Mouse (Mus musculus): Measurements from ENCODE around the gene Tmem182. TPM values are rescaled to one million over a fixed set of nuclear protein-coding genes. Genes with fewer than 3 reads are reported as not detected.

The Tmem182 gene
- total and polyA plus RNA-seq, 3 experiments = not detected

DNA sequence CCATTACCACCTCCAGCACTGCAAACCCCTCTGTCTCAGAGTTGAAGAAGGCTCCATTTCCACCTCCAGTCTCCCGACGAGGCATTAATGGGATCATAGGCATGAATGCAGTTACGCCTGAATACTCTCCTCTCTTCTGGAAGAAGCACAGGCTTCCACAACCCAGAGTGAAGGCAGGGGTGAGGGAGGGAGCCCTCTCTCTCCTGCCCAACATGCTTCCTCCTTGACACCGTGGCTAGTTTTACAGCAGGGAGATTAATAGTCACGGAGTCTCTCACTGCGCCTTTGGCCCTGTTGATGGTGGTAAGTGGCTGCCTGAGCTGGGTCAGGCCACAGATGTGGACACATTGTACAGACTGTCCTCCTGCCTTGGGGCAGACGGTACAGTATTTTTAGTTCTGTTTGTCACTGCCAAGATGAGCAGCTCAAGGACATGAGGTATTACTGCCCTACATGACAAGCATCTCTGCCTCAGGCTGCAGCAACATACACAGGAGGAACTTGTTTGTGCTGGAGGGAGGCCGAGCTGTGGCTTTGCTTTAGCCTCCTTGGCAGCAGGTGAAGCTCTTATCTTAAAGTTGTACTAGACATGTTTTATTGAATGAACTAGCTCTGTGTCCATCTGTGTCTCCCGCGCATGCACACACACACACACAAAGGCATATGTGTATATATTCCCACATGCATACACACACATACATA lies 24.0 kb downstream of the Tmem182 start:
- no peaks in the 10 kb centered on the region for H3K36me3 ChIP-seq (replicated peaks in 1 of 2; ENCODE audit: control insufficient read depth in 1 of 2, insufficient read depth in 1 of 2, low read length in 1 of 2)
- H3K9me3 ChIP-seq (replicated peaks; ENCODE audit: low read length) = peaks cover 74% of the 10 kb centered on the region
- no peak overlapping the region for H3K9ac ChIP-seq (ENCODE audit: insufficient read depth, low read depth)
- H3K4me2 ChIP-seq (ENCODE audit: insufficient read depth, low read depth, poor library complexity, severe bottlenecking) = no peak overlapping the region
- H3K79me2 ChIP-seq (replicated peaks; ENCODE audit: control insufficient read depth, extremely low read depth, insufficient read depth, poor library complexity, severe bottlenecking) = no peaks in the 10 kb centered on the region
- no peak overlapping the region for H3K4me3 ChIP-seq (replicated peaks in 1 of 3; ENCODE audit: low read depth in 2 of 3, low read length in 2 of 3, poor library complexity in 1 of 3)
- no peaks in the 10 kb centered on the region for H3K27me3 ChIP-seq (replicated peaks)
- H3K27ac ChIP-seq (ENCODE audit: insufficient read depth, low read depth) = no peak overlapping the region
- in situ Hi-C loops (cut with MboI; ENCODE audit: low pct_ligation_motif_present, low pct_unique_long_range_greater_than_20kb, low sequenced_read_pairs) = no loop called here
- no peak for TF ChIP-seq GABPA (IDR thresholded peaks at IDR 0.05; ENCODE audit: insufficient replicate concordance, low read depth, low read length)
- TF ChIP-seq IRF4 (IDR thresholded peaks at IDR 0.05; ENCODE audit: low read depth, low read length) = no peak
- dilution Hi-C loops (cut with MboI; ENCODE audit: extremely low pct_ligation_motif_present, extremely low pct_unique_long_range_greater_than_20kb, low sequenced_read_pairs) = no loop called here
- no peak for DNase-seq (ENCODE audit: extremely low read depth)
- no peaks in the 10 kb centered on the region for H3K4me1 ChIP-seq (ENCODE audit: control insufficient read depth in 1 of 2, insufficient read depth in 2 of 2)

DNA sequence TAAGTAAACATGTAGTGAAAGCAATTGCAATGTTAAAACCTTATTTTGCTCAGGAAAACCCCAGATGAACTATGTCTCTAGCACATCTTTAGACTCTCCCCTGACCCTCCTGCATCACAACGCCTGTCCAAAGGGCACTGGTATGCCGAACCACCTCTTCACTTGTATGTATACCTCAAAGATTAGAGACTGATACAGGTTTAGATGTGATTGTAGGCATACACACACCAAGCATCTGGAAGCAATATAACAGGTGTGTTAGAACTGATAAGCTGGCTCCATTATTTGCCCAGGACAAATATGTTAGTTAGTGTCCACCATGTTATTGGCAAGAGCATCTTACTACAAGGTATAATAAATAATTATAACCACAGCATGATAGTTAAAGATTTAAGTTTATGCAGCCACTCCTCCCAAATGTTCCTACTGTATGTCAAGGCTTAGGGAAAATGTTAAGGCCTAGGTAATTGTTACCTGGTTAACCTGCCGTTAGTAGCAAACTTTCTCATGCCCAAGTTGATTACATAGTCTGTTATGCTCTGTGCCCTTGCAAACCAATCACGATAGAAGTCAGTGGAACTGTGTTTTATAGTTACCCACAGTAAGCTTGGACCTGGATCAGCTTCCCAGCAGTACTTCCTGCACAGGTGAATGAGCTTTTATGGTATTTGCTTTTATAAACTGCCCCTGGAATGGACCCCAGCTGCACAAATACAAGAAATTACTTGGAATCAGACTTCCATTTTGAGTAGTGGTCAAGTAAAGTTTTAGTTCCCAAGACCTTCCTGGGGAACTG lies 25.5 kb downstream of the Tmem182 start:
- Histone ChIP-seq H3K9ac (ENCODE audit: insufficient read depth, low read depth) (no peak overlapping the region), H3K79me2 (replicated peaks; ENCODE audit: control insufficient read depth, extremely low read depth, insufficient read depth, poor library complexity, severe bottlenecking) (no peaks in the 10 kb centered on the region), H3K4me1 (ENCODE audit: control insufficient read depth in 1 of 2, insufficient read depth in 2 of 2) (no peaks in the 10 kb centered on the region), H3K9me3 (replicated peaks; ENCODE audit: low read length) (peaks cover 66% of the 10 kb centered on the region), H3K27me3 (replicated peaks) (no peaks in the 10 kb centered on the region), H3K4me2 (ENCODE audit: insufficient read depth, low read depth, poor library complexity, severe bottlenecking) (no peak overlapping the region), H3K4me3 (replicated peaks in 1 of 3; ENCODE audit: low read depth in 2 of 3, low read length in 2 of 3, poor library complexity in 1 of 3) (no peak overlapping the region), H3K27ac (ENCODE audit: insufficient read depth, low read depth) (no peak overlapping the region), H3K36me3 (replicated peaks in 1 of 2; ENCODE audit: control insufficient read depth in 1 of 2, insufficient read depth in 1 of 2, low read length in 1 of 2) (no peaks in the 10 kb centered on the region)
- no peak for DNase-seq (ENCODE audit: extremely low read depth)
- TF ChIP-seq NELFE (IDR thresholded peaks at IDR 0.05; ENCODE audit: low read depth, low read length) (no peak), ELF1 (IDR thresholded peaks at IDR 0.05; ENCODE audit: low read depth, low read length) (no peak), CTCF (conservative IDR thresholded peaks at IDR 0.05 in 1 of 2, IDR thresholded peaks at IDR 0.05 in 1 of 2; ENCODE audit: low read depth in 2 of 2, low read length in 2 of 2) (no peak), MYC (IDR thresholded peaks at IDR 0.05; ENCODE audit: low read depth, low read length) (no peak), NRF1 (IDR thresholded peaks at IDR 0.05; ENCODE audit: low read depth, low read length) (no peak), MXI1 (IDR thresholded peaks at IDR 0.05; ENCODE audit: low read depth, low read length) (no peak), RAD21 (IDR thresholded peaks at IDR 0.05; ENCODE audit: low read depth, low read length) (no peak), USF1 (IDR thresholded peaks at IDR 0.05; ENCODE audit: low read depth, low read length) (no peak), ZC3H11A (IDR thresholded peaks at IDR 0.05; ENCODE audit: low read depth, low read length) (no peak), UBTF (IDR thresholded peaks at IDR 0.05; ENCODE audit: low read depth, low read length) (no peak), MAFK (IDR thresholded peaks at IDR 0.05; ENCODE audit: insufficient replicate concordance, low read length) (no peak), MAZ (IDR thresholded peaks at IDR 0.05; ENCODE audit: low read depth, low read length) (no peak), KAT2A (IDR thresholded peaks at IDR 0.05; ENCODE audit: insufficient replicate concordance, low read length) (no peak), IRF4 (IDR thresholded peaks at IDR 0.05; ENCODE audit: low read depth, low read length) (no peak), CHD2 (IDR thresholded peaks at IDR 0.05; ENCODE audit: low read length) (no peak), ETS1 (conservative IDR thresholded peaks at IDR 0.05; ENCODE audit: low read depth, low read length) (no peak), CHD1 (IDR thresholded peaks at IDR 0.05; ENCODE audit: low read depth, low read length) (no peak)
- in situ Hi-C loops (cut with MboI; ENCODE audit: low pct_ligation_motif_present, low pct_unique_long_range_greater_than_20kb, low sequenced_read_pairs) = no loop called here
- dilution Hi-C loops (cut with MboI; ENCODE audit: extremely low pct_ligation_motif_present, extremely low pct_unique_long_range_greater_than_20kb, low sequenced_read_pairs) = no loop called here
